Mouse (Mus musculus) natural killer cell, adult 2 months (primary cell): ENCODE measurements around the gene Ubb.
A peak's percentile ranks its signal among the peaks of the same experiment; 100 is the strongest.

Experiments
- DNase-seq, 2 experiments: peaks; one replicate each; pipeline ENCODE4 v3.0.0; 2022; ENCODE audit warnings: low spot score in 2 of 2

The Ubb gene

DNA sequence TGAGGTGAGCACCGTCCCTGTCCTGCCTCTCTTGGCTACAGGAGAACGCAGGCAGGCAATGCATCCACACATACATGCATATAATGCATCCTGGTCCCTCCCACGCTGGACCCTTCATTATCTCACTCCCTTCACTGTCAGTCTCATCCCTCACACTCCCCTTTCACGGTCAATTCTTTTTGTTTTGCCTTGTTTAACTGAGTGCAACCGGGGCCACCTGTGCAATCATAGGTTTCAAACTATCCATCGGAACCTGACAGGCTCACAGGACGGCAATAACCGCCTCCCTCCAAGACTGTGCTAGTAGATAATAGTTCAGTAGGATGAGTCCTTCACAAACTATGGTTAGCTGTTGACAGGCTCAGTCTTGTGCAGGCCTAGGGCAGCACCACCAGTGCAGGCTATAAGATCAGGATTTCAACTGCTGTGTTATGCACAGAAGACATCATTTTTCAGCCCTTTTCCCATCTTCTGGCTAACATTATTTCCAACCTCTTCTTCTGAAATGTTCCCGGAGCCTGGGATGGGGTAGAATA is 33.8 kb downstream of the Ubb start:
- no peak for DNase-seq

DNA sequence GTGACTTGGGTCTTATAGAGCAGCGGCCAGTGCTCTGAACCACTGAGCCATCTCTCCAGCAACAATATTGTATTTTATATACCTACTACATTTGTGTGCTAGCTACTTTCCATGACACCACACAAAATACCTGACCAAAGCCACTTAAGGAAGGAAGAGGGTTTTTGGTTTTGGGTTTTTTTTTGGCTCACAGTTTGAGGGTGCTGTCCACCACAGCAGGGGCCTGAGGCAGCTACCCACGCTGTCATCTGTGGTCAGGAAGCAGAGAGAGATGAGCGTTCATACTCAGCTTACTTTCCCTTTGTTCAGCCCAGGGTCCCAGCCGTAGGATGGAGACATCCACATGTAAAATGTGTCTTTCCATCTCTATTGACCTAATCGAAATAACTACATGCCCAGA is 36.1 kb downstream of the Ubb start:
- no peak for DNase-seq

DNA sequence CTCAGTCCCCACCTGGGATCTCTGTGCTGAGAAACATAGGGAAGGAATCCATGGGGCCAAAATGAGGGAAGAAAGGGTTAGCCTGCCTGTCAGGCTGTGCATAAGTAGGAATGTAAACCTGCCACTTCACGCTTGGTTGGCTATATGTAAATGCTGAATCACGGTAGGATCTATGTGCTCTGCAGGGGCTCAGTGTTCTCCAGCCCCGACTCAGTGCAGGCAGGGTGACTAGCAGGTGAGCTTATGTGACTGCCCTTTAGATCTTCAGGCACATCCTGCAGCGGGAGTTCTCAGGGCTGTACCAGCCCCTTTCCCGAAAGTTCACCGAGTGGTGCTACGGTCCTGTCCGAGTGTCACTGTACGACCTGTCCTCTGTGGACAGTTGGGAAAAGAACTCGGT is 38.4 kb downstream of the Ubb start:
- DNase-seq: no peak

DNA sequence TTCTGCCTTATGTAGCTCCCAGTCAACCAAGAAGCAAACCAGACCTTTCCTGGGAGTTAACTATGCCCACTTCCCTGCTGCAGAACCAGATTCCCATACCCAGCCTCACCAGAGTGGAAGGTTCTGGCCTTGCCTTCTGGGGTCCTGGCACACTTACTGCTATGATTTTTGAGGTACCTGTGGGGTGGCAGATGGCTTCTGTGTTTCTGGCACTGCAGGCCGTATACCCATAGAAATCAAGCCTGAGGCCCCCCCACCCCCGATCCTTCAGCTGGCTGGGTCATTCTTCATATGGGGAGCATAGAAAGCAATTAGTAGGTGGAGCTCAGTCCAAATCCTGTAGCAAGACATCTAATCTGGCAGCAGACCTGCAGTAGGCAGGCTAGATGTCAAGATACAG is 40.1 kb downstream of the Ubb start:
- no peak for DNase-seq

DNA sequence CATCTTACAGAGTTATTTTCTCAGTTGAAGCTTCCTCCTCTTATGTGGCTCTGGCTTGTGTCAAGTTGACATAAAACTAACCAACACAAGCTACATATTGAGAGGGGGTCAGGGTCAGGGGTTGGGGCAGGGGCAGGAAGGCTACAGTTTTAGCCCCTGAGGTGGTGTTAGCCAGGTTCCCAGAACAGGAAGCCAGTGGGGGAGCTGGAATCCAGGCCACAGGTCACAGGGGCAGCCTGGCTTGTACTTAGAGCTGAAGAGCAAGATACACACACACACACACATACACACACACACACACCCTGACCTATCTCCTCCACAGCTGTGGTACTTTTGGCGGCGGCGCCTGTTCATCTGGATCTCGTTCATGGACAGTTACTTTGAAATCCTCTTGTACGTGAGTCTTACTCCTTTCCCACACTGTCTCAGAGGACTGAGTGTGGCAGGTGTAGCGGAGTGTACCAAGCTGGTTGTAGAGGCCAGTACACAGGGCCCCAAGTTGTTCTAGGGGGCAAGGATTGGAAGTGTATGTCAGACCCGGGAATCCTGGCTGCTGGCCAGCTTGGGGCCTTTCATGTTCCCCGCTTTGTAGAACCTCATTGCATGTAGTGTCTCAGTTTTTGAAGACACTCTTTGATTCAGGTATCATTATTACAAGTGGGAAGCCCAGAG is 41.1 kb downstream of the Ubb start:
- DNase-seq: no peak

DNA sequence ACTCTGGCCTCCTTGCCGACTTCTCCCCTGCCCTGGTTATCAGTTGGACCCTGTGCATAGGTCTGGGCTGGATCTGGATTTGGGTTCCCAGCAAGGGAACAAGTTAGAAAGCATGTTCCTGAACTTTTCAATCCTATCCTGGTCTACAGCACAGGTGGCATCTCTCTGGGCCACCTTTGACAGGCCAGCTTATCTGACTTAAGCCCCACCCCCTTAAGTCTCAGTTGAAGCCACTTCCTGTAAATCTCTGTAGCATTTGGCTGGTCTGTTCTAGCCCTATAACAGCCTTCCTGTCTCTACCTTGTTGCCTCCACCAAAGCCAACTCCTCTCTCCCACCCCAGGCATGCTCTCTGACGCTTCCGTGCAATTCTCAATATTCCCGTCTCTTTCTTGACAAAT is 47.6 kb downstream of the Ubb start:
- DNase-seq: peak in 1 of 2 experiments; percentile 18

DNA sequence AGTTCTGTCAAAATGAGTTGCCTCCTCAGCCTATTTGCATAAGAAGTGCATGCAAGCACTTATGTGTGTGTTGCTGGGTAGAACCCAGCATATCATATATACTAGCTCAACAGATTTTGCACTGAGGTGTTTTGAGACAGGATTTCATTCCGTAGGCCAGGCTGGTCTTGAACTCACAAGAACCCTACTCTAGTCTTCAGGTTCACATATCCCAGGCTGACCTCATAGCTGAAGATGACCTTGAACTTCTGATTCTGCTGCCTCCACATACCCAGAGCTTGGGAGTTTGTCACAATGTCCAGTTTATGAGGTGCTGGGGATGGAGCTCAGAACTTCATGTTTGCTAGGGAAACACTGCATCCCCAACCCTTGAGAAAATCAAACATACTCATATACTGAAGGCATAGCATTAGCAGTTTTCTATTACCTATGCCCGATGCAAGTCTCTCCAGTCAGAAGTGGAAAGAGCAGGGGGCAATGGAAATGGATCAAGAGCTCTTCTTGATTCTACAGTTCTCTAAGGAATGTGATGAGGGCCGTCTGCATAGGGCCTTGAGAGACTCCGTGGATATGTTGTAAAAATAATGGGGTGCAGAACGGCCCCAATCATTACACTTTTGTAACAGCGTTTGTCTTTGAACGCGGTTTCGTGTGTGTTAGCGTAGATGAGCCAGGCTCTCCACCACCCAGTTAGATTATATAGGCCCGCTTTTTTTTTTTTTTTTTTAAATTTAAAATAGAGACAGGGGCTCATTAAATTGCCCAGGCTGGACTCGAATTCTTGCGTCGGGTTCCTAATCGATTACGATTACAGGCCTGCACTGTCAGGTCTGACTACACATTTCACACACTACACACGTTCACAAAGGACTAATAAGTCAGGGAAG is 51.0 kb downstream of the Ubb start:
- DNase-seq: no peak
